Mouse (Mus musculus): ENCODE data around the gene Sema4c. TPM values are rescaled to one million over a fixed set of nuclear protein-coding genes. Genes with fewer than 3 reads are reported as not detected.

Gene Sema4c
- polyA plus RNA-seq, 1 experiment from 2014 or later = 2.3 TPM

DNA sequence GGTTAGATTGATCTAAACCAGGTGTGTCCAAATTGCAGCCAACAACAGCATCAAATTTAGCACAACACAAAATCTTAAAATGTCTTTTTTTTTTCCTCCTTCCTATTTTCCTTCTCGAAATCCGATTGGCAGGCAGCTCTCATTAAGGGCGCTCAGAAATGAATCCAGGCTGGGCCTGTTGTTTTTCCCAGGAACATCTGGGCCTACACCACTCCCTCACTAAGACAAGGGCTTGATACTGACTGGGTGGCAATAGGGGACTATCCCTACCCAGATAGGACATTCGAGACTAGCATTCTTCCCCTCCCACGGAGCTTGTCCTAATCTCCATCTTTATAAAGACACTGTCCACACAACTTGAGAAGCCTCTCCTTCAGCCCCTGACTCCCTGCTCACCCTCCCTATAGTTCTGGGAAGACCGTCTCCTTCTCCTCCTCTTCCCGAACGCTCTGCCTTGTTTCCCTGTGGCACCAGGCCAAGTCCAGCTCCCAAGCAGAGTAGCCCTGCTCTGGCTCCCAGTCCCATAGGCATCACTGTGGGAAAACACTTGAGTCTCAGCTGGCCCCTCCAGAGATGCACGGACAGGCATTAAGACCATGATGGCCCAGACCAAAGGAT lies 10.1 kb downstream of the Sema4c start:
- WGBS = 18% methylated on average over 9 of the region's 9 CpGs
- H3K27ac ChIP-seq (replicated peaks; ENCODE audit: low read depth, low read length) = peak overlapping the region; percentile 79; the same call in 1 of the 2 replicates
- H3K4me3 ChIP-seq (ENCODE audit: low read depth, low read length) = no peak overlapping the region
- no peaks in the 10 kb centered on the region for H3K9me3 ChIP-seq (ENCODE audit: control insufficient read depth, low read length)
- H3K9ac ChIP-seq (ENCODE audit: low read depth, low read length) = 0 out of 2 replicates have a peak overlapping the region, but pooled peaks have one; percentile 34
- DNase-seq (ENCODE audit: low spot score) = no peak
- H3K4me1 ChIP-seq (ENCODE audit: control insufficient read depth, insufficient read depth, low read length) = peaks cover 19% of the 10 kb centered on the region
- peaks cover 45% of the 10 kb centered on the region for H3K36me3 ChIP-seq (ENCODE audit: control insufficient read depth, insufficient read depth, low read length)
- H3K4me2 ChIP-seq (ENCODE audit: low read depth, low read length) = no peak overlapping the region
- no peaks in the 10 kb centered on the region for H3K27me3 ChIP-seq (replicated peaks; ENCODE audit: control insufficient read depth, insufficient read depth, low read length)
- ATAC-seq (ENCODE audit: low read depth) = no peak

DNA sequence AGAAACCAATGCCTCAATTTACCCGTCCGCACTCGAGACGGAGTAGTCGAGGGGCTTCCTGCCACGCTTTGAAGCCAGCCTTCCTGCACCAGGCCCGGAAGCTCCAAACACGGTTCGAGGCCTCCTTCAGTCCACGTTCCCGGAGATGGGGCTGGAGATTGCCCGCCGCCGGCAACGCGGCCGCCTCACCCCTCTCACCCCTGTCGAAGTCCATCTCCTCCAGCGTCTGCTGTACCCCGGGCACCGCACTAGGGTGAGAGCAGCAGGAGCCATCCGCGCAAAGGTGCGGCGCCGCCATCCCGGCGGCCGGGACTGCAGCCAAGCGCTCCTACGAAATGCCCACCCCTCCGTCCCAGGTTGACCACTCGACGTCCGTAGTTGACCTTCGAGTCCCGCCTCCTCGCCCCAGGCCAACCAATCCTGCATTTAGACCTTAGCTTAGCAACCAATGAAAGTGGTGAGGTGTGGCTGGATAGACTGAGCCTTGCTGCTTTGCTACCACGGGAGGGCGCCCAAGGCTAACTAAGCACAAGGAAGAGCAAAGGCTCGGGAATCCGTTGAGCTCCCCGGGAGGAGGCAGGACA lies 11.2 kb downstream of the Sema4c start, which contains the start of gene Ankrd39:
Gene Ankrd39 (minus strand): TSS at position 558 of the 584 bp plus-strand sequence.
- peak within 1 kb of the TSS; percentile 80 for H3K9ac ChIP-seq (ENCODE audit: low read depth, low read length)
- no peaks in the 10 kb centered on the region for H3K27me3 ChIP-seq (replicated peaks; ENCODE audit: control insufficient read depth, insufficient read depth, low read length)
- peaks cover 36% of the 10 kb centered on the region for H3K36me3 ChIP-seq (ENCODE audit: control insufficient read depth, insufficient read depth, low read length)
- peak within 1 kb of the TSS; percentile 83 for H3K4me2 ChIP-seq (ENCODE audit: low read depth, low read length)
- H3K9me3 ChIP-seq (ENCODE audit: control insufficient read depth, low read length) = no peaks in the 10 kb centered on the region
- ATAC-seq (ENCODE audit: low read depth) (peak; percentile 97), DNase-seq (ENCODE audit: low spot score) (peak; percentile 99)
- peak within 1 kb of the TSS; percentile 79 for H3K27ac ChIP-seq (replicated peaks; ENCODE audit: low read depth, low read length)
- under 1% methylated on average over 34 of the region's 43 CpGs for WGBS
- peaks cover 19% of the 10 kb centered on the region for H3K4me1 ChIP-seq (ENCODE audit: control insufficient read depth, insufficient read depth, low read length)
- peak within 1 kb of the TSS; percentile 71 for H3K4me3 ChIP-seq (ENCODE audit: low read depth, low read length)

DNA sequence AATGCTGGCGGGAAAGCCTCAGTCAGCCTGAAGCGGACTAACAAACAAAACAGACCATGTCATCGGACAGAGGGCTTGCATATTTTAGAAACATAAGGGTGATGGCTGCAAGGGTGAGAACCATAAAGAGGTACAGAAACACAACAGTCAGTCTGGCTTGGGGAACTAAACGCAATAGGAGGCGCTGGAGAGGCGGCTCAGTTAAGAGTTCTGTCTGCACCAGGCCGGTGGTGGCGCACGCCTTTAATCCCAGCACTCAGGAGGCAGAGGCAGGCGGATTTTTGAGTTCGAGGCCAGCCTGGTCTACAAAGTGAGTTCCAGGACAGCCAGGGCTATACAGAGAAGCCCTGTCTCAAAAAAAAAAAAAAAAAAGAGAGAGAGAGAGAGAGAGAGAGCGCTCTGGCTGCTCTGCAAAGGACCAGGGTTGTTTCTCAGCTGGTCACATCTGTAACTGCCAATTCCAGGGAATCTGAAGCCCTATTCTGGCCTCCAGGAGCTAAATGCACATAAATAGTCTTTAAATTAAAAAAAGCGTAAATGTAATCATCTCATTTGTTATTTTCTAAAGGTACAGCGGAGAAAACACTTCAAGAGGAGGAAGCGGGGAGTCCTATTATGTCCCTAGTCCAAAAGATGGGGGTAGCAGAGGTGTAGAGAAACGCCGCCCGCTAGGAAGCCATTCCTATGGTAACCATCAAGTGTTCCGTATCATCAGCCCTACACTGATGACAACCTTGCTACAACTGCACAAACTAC lies 12.1 kb downstream of the Sema4c start:
- Histone ChIP-seq H3K27me3 (replicated peaks; ENCODE audit: control insufficient read depth, insufficient read depth, low read length) (no peaks in the 10 kb centered on the region), H3K36me3 (ENCODE audit: control insufficient read depth, insufficient read depth, low read length) (peaks cover 35% of the 10 kb centered on the region), H3K4me2 (ENCODE audit: low read depth, low read length) (peak overlapping the region; percentile 83), H3K4me3 (ENCODE audit: low read depth, low read length) (peak overlapping the region; percentile 71), H3K4me1 (ENCODE audit: control insufficient read depth, insufficient read depth, low read length) (peaks cover 19% of the 10 kb centered on the region), H3K9me3 (ENCODE audit: control insufficient read depth, low read length) (no peaks in the 10 kb centered on the region), H3K27ac (replicated peaks; ENCODE audit: low read depth, low read length) (no peak overlapping the region), H3K9ac (ENCODE audit: low read depth, low read length) (peak overlapping the region; percentile 80)
- 70% methylated on average over 19 of the region's 19 CpGs for WGBS
- ATAC-seq (ENCODE audit: low read depth) (no peak), DNase-seq (ENCODE audit: low spot score) (no peak)

DNA sequence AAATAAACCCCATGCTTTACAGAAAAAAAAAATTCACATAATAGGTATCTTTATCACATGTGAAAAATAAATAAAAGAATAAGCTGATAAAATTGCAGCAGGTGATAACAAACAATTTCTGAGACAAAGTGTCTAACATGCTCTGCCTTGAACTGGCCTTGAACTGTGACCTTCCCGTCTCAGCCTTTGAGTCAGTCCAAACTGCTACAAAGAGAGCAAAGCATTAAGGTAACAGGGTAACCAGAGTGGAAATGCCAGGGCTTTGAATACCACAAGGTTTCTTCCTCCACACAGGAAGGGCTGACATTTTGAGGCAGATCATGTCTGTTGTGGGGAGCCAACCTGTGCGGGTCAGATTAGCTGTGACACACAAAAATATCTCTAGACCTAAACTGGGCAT lies 12.8 kb downstream of the Sema4c start:
- Histone ChIP-seq H3K36me3 (ENCODE audit: control insufficient read depth, insufficient read depth, low read length) (peaks cover 34% of the 10 kb centered on the region), H3K27ac (replicated peaks; ENCODE audit: low read depth, low read length) (no peak overlapping the region), H3K4me2 (ENCODE audit: low read depth, low read length) (peak overlapping the region; percentile 83; the same call in 1 of the 2 replicates), H3K27me3 (replicated peaks; ENCODE audit: control insufficient read depth, insufficient read depth, low read length) (no peaks in the 10 kb centered on the region), H3K9ac (ENCODE audit: low read depth, low read length) (no peak overlapping the region), H3K4me1 (ENCODE audit: control insufficient read depth, insufficient read depth, low read length) (peaks cover 19% of the 10 kb centered on the region), H3K9me3 (ENCODE audit: control insufficient read depth, low read length) (no peaks in the 10 kb centered on the region), H3K4me3 (ENCODE audit: low read depth, low read length) (no peak overlapping the region)
- no peak for DNase-seq (ENCODE audit: low spot score)
- ATAC-seq (ENCODE audit: low read depth) = no peak
- WGBS = 61% methylated on average over 2 of the region's 2 CpGs

DNA sequence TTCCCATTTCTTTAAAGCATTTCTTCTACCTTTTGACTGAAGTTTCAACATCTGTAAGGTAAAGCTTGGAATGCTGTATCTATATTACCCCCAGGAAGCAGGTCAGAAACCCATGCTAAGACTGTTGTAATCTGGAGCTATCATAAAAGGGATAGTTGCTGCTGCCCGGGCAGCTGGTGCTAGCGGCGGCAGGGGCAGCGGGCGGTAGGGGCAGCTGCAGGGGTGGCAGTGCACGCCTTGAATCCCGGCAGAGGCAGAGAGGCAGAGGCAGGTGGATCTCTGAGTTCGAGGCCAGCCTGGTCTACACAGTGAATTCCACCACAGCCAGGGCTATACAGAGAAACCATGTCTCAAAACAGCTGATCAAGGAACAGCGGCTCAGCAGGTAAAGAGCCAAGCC lies 15.2 kb downstream of the Sema4c start:
- H3K4me1 ChIP-seq (ENCODE audit: control insufficient read depth, insufficient read depth, low read length) = peaks cover 9% of the 10 kb centered on the region
- no peak overlapping the region for H3K4me3 ChIP-seq (ENCODE audit: low read depth, low read length)
- WGBS = 92% methylated on average over 9 of the region's 9 CpGs
- H3K9ac ChIP-seq (ENCODE audit: low read depth, low read length) = no peak overlapping the region
- peaks cover 39% of the 10 kb centered on the region for H3K36me3 ChIP-seq (ENCODE audit: control insufficient read depth, insufficient read depth, low read length)
- no peak overlapping the region for H3K27ac ChIP-seq (replicated peaks; ENCODE audit: low read depth, low read length)
- no peaks in the 10 kb centered on the region for H3K9me3 ChIP-seq (ENCODE audit: control insufficient read depth, low read length)
- DNase-seq (ENCODE audit: low spot score) (no peak), ATAC-seq (ENCODE audit: low read depth) (no peak)
- H3K27me3 ChIP-seq (replicated peaks; ENCODE audit: control insufficient read depth, insufficient read depth, low read length) = no peaks in the 10 kb centered on the region
- H3K4me2 ChIP-seq (ENCODE audit: low read depth, low read length) = no peak overlapping the region

DNA sequence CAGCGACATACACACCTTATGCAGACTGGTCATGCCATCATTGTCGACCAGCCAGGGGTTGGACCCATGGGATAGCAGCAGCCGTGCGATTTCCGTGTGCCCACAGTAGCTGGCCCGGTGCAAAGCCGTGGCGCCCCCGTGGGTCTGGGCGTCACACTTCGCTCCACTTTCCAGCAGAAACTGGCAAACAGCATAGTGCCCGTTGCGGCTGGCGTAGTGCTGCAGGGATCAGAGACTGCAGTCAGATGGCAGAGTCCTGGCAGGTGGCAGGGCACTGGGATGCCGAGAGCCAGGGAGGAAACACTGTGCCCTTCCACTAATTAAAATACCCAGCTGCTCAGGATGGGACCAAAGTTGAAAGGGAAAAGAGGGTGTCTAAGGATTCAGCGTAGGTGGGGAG lies 16.3 kb downstream of the Sema4c start:
- WGBS = 96% methylated on average over 16 of the region's 16 CpGs
- Histone ChIP-seq H3K36me3 (ENCODE audit: control insufficient read depth, insufficient read depth, low read length) (peaks cover 42% of the 10 kb centered on the region), H3K4me3 (ENCODE audit: low read depth, low read length) (no peak overlapping the region), H3K9ac (ENCODE audit: low read depth, low read length) (no peak overlapping the region), H3K27ac (replicated peaks; ENCODE audit: low read depth, low read length) (no peak overlapping the region), H3K9me3 (ENCODE audit: control insufficient read depth, low read length) (no peaks in the 10 kb centered on the region), H3K27me3 (replicated peaks; ENCODE audit: control insufficient read depth, insufficient read depth, low read length) (no peaks in the 10 kb centered on the region), H3K4me1 (ENCODE audit: control insufficient read depth, insufficient read depth, low read length) (peaks cover 5% of the 10 kb centered on the region; the same call in 1 of the 2 replicates), H3K4me2 (ENCODE audit: low read depth, low read length) (no peak overlapping the region)
- ATAC-seq (ENCODE audit: low read depth) (no peak), DNase-seq (ENCODE audit: low spot score) (no peak)

DNA sequence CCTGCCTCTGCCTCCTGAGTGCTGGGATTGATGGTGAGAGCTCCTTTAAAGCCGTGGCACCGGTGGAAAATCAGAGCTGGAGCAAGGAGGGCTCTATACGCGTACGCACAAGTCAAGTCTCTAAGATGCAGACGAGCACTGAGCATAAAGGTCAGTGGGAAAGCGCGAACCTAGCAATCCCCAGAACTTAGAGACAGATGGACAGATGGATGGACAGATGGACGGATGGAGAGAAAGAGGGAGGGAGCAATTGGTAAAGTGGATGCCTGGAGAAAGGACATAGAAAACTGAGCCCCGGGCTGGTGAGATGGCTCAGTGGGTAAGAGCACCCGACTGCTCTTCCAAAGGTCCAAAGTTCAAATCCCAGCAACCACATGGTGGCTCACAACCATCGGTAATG lies 17.3 kb downstream of the Sema4c start:
- ATAC-seq (ENCODE audit: low read depth) (no peak), DNase-seq (ENCODE audit: low spot score) (no peak)
- H3K9me3 ChIP-seq (ENCODE audit: control insufficient read depth, low read length) = no peaks in the 10 kb centered on the region
- no peak overlapping the region for H3K27ac ChIP-seq (replicated peaks; ENCODE audit: low read depth, low read length)
- H3K4me2 ChIP-seq (ENCODE audit: low read depth, low read length) = no peak overlapping the region
- 94% methylated on average over 12 of the region's 12 CpGs for WGBS
- no peak overlapping the region for H3K9ac ChIP-seq (ENCODE audit: low read depth, low read length)
- no peaks in the 10 kb centered on the region for H3K4me1 ChIP-seq (ENCODE audit: control insufficient read depth, insufficient read depth, low read length)
- H3K36me3 ChIP-seq (ENCODE audit: control insufficient read depth, insufficient read depth, low read length) = peaks cover 42% of the 10 kb centered on the region
- H3K27me3 ChIP-seq (replicated peaks; ENCODE audit: control insufficient read depth, insufficient read depth, low read length) = no peaks in the 10 kb centered on the region
- H3K4me3 ChIP-seq (ENCODE audit: low read depth, low read length) = no peak overlapping the region

DNA sequence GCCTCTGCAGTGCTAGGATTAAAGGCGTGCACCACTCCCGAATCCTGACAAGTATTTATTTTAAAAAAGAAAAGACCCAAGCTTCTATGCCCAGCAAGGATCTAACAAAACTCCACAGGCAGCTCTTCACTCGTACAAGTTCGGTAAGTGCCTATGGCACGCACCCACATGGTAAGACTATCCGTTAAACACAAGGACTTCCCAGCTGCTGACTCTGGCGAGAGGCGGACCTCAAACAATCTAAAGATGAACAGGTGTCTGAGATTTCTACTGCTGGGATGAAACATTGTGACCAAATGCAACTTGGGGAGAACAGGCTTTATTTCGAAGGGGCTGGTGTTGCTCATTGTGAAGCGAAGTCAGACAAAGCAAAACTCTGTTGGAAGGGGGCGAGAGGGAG lies 18.0 kb downstream of the Sema4c start:
- Histone ChIP-seq H3K27me3 (replicated peaks; ENCODE audit: control insufficient read depth, insufficient read depth, low read length) (no peaks in the 10 kb centered on the region), H3K4me2 (ENCODE audit: low read depth, low read length) (no peak overlapping the region), H3K4me3 (ENCODE audit: low read depth, low read length) (no peak overlapping the region), H3K9me3 (ENCODE audit: control insufficient read depth, low read length) (no peaks in the 10 kb centered on the region), H3K9ac (ENCODE audit: low read depth, low read length) (no peak overlapping the region), H3K27ac (replicated peaks; ENCODE audit: low read depth, low read length) (no peak overlapping the region), H3K4me1 (ENCODE audit: control insufficient read depth, insufficient read depth, low read length) (no peaks in the 10 kb centered on the region), H3K36me3 (ENCODE audit: control insufficient read depth, insufficient read depth, low read length) (peaks cover 42% of the 10 kb centered on the region)
- peak; percentile 49; the same call in 1 of the 2 replicates for ATAC-seq (ENCODE audit: low read depth)
- 83% methylated on average over 11 of the region's 11 CpGs for WGBS
- no peak for DNase-seq (ENCODE audit: low spot score)
